In genomic region chr1:134854325-134854982, GRCm38 (mm10) we compare ENCODE assay signal across 8 mouse cellular contexts.
DNase-seq lines count a peak whose midpoint lies in the region; ATAC-seq and TF ChIP-seq lines count a peak whose summit lies in the region.

No protein-coding gene starts in this region.

- H3K4me3 ChIP-seq in limb, embryonic 14.5 days (replicated peaks; ENCODE audit: low read length), result no peak overlapping the region

- 89% methylated on average over 1 of the region's 1 CpGs for WGBS in limb, embryonic 14.5 days

- peaks cover 13% of the 10 kb centered on the region for H3K36me3 ChIP-seq in limb, embryonic 14.5 days (ENCODE audit: control insufficient read depth, insufficient read depth, low read length)

- no peak overlapping the region for H3K9ac ChIP-seq in limb, embryonic 14.5 days (ENCODE audit: low read depth, low read length, severe bottlenecking)

- no peak for TF ChIP-seq POLR2A in limb, embryonic 14.5 days (IDR thresholded peaks at IDR 0.05; ENCODE audit: borderline replicate concordance, extremely low read depth, insufficient read depth, insufficient read length)

- H3K4me2 ChIP-seq in limb, embryonic 14.5 days (replicated peaks; ENCODE audit: low read depth, low read length, severe bottlenecking), result no peak overlapping the region

- DNase-seq in urinary bladder, adult 18-20 months (ENCODE audit: low spot score in 2 of 2), result peak; percentile 36 to 65
- no peak for DNase-seq in urinary bladder, adult 2 months (ENCODE audit: low spot score)
- DNase-seq in brain, embryonic 18.5 days (ENCODE audit: low read depth, low spot score), result peak; percentile 52
- peak; percentile 36 for DNase-seq in fibroblast of lung, adult 2 months (ENCODE audit: low read depth)
- DNase-seq in kidney, adult 9 months, result peak; percentile 75
- peak; percentile 87 for DNase-seq in limb, embryonic 14.5 days (ENCODE audit: low spot score)
- peak; percentile 52 for DNase-seq in ovary, postnatal 36 days (ENCODE audit: low spot score)
- DNase-seq in urinary bladder, postnatal 25 days (ENCODE audit: low spot score), result peak; percentile 64

- no peaks in the 10 kb centered on the region for H3K4me1 ChIP-seq in limb, embryonic 14.5 days (ENCODE audit: control insufficient read depth, insufficient read depth, low read length)

- no peaks in the 10 kb centered on the region for H3K9me3 ChIP-seq in limb, embryonic 14.5 days (ENCODE audit: control insufficient read depth, low read length)

- no peak for ATAC-seq in limb, embryonic 14.5 days (ENCODE audit: low FRiP score, low read depth)

- H3K27me3 ChIP-seq in limb, embryonic 14.5 days (ENCODE audit: control insufficient read depth, insufficient read depth, low read length), result no peaks in the 10 kb centered on the region

- H3K27ac ChIP-seq in limb, embryonic 14.5 days (replicated peaks; ENCODE audit: low read depth, low read length), result no peak overlapping the region
